Mouse (Mus musculus): ENCODE data around the gene Rag2.

Rag2 gene

DNA sequence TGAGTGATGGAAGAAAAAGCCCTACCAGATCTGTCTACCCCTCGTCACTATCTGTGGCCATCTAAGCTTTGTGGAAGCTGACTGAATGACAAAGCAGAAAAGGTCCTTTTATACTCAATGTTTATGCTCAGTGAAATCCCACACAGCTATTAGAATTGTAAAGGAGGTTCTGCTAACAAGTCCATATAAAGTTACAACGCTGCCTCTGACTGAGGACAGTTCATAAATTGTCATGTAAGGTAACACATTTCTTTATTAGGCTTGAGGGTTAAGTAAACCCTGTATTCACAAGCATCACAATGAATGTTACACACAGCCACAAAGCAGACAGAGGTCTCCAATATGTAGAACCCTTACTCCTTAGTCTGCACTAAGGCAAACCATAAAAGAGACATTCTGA lies 507 bp upstream of the Rag2 start:
- no peak for DNase-seq (ENCODE audit: low spot score in 2 of 2)

GRCm38 (mm10) chr2:101627227-101627626 lies 2.7 kb downstream of the Rag2 start:
- DNase-seq (ENCODE audit: low spot score in 2 of 2), result no peak

DNA sequence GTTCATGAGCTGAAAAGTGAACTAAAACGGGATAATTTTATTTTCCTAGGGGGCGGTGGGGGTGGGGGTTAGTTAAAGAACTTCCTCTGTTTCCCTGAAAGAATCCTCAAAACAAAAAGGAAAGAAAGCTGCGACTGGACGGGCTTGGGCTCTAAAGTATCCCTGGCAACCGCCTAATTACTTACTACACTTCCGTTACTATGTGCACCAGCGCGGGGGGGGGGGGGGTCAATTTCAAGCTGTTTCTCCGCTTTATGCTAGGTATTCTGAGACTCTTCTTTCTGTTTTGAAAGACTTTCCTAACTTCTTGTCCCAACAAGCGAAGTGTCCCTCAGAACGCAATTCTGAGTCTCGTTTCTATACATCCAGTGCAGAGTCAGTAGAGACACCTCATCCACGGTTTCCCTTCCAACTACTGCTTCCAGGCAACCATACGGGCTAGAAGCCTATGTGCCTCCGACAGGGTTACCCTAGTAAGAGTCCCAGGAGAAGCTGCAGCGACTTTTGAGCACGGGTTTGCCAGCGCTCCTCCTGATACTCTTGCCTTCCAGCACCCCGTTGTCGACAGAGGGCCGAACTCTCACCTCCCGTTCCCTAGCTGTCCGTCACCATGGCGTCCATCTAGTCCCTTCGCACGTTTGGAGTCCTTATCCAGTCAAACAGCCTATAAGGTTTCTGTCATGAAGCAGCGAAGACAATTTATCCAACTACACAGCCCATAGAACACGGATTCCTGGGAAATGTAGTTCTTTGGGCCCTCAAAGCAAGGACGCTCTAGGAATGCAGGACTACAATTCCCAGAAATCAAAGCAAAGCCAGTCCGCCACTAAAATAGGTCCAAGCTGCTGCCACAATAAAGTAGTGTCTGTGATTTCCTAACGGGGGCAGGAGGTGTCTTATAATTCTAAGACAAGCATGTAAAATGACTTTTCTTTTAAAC lies 4.0 kb downstream of the Rag2 start:
- DNase-seq (ENCODE audit: low spot score in 2 of 2), result peak; percentile 86 to 96

DNA sequence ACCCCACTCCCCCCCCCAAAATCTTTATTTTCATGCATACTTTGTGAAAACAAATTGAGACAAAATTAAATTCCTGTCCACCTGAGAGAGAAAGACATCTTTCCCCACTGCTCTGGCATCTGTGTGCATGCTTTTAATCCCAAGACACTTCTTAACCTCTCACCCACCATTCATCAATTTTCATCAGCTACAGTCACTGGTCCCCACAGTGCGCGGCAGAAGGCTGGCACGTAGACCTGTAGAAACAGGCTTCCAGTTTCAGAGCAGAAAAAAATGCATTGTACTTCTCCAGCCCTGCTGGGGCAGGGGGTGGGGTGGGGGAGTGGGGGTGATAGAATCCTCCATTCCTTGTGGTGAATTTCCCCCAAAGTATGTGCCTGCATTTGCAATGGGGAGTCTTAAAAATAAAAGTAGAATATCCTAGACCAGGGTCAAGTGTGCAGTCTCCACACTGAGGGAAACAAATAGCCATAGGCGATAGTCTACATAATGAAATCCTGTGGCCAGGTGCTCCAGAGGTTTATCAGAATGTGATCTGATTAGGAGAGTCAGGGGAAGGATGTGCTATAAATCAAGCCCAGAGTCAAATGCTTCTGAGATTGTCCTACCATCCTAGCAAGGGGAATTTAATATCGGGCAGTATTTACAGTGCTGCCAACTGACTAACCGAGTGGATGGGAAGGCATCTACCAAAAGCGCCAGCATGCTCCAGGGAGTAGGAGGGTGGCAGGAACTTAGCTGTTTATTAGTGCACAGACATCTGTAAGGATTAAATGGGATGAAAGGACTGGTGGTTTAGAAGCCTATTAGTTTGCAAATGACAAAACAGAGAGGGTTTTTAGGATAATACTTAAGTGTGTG lies 14.7 kb downstream of the Rag2 start:
- no peak for DNase-seq (ENCODE audit: low spot score in 2 of 2)

DNA sequence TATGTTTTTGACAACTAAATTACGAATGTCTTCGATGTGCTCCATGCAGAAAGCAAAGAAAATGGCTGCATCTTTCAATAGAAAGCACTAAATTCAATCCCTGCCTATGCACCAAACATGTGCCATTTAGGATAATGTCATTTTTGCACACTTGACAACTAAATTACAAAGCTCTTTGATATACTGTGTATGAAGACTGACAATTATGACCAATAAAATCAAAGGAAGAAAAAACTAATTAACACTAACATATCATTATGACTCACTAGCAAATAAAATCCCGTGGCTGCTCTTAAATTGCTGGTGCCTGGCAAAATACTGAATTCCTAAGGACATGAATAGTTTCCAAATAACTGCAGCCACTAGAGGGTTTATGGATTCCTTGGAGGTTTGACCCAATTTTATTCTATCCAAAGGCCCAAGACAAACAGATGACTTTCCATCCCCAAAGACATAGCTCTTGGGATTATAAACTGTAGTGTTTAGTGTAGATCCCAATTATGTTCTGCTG lies 15.4 kb downstream of the Rag2 start:
- no peak for DNase-seq (ENCODE audit: low spot score in 2 of 2)

DNA sequence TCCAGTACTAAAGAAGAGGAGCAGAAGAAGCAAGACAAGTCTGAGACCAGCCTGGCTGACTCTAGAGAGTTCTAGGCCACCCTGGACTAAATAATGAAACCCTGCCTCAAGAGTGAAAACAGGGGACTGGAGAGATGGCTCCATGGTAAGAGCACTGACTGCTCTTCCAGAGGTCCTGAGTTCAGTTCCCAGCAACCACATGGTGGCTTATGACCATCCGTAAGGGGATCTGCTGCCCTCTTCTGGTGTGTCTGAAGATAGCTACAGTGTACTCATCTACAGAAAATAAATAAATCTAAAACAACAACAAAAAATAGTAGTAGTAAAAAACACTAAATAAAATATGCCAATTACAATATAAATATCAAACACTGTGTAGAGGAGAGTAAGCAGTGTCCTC lies 21.3 kb downstream of the Rag2 start:
- DNase-seq (ENCODE audit: low spot score in 2 of 2), result no peak

DNA sequence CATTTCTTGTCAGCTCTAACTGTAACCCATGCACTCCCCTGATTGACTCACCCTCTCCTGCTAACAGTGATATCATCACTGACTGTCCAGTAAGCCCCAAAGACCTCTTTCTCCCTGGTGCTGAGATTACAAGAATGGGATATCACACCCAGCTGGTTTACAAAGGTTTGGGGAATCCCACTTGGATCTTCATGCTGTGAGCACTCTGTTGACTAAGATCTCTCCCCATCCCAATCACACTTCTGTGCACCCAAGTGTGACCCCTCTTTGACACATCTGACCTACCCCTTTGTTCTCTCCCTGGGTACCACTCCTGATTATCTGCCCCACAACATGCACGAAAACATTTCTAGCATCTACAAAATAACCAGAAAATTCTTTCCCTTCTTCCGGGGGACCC lies 23.8 kb downstream of the Rag2 start:
- no peak for DNase-seq (ENCODE audit: low spot score in 2 of 2)

GRCm38 (mm10) chr2:101649114-101649671 lies 24.7 kb downstream of the Rag2 start, which contains the start of the genes Rag1 and B230118H07Rik:
TSS of gene Rag1 (minus strand) at chr2:101649501.
TSS of gene B230118H07Rik (minus strand) at chr2:101649532.
- no peak for DNase-seq (ENCODE audit: low spot score in 2 of 2)

- no peak for DNase-seq (ENCODE audit: low spot score in 2 of 2)
Measured at GRCm38 (mm10) chr2:101650446-101650845, 25.9 kb downstream of the Rag2 start.

DNA sequence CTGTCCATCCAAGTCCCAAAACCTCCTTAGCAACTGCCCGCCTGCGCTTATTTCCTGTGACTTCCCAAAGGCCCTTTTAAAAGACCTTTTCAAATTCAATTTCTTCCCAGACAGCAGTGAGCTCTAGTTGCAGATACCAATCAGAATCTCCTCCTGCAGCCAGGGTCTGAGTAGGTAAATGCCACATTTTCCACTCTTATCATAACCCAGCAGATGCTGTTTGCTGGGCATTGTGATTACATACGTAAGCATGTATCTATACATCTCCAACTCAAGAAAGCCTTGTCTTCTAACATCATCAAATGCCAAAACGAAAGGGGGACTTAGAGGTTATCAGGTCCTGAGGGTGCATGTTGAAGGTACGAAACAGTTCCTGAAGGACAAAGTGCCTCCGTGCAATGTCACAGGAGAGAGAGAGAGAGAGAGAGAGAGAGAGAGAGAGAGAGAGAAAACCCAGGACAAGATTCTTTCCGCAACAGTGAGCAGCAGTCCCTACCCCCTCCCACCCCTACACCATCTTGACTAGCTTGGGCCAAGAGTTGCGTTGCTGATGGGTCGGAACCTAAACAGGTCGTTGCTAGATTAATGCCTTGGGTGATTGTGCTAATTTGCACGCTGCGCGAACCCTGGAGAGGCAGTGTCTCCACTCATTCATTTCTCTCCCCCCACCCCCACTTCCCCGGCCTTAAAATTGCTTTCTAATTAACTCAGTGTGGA lies 27.8 kb downstream of the Rag2 start:
- DNase-seq (ENCODE audit: low spot score in 2 of 2), result peak in 1 of 2 experiments; percentile 20

DNA sequence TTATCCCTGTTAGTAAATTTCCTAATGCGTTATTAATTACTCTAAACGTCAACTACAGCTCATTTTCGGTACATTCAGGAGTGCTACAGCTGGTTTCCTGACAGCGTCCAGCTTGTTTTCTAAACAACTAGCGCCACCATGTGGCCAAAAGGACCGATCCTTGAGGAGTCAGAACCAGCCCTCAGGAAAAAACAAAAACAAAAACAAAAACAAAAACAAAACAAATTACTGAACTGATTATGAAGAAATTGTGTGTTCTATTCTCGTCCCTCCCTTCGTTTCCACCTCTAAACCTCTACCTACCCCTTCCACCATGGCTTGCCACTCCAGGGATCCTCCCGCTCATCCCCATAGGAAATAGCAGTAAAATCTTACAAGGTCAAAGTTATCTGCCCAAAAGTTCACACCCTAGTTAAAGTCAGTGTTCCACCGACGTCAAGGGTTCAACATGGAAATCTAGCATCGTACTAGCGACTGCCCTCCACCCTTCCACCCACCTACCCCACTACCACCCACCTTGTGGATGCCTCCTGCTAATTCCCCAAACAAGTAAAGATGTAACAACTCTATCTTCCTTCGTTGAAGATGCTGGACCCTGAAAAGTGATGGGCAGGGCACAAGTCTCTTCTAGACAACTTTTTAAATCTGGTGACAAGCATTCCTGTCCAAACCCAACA lies 28.5 kb downstream of the Rag2 start:
- DNase-seq (ENCODE audit: low spot score in 2 of 2), result peak; percentile 67 to 82

GRCm38 (mm10) chr2:101660536-101660935 lies 36.0 kb downstream of the Rag2 start:
- no peak for DNase-seq (ENCODE audit: low spot score in 2 of 2)

DNA sequence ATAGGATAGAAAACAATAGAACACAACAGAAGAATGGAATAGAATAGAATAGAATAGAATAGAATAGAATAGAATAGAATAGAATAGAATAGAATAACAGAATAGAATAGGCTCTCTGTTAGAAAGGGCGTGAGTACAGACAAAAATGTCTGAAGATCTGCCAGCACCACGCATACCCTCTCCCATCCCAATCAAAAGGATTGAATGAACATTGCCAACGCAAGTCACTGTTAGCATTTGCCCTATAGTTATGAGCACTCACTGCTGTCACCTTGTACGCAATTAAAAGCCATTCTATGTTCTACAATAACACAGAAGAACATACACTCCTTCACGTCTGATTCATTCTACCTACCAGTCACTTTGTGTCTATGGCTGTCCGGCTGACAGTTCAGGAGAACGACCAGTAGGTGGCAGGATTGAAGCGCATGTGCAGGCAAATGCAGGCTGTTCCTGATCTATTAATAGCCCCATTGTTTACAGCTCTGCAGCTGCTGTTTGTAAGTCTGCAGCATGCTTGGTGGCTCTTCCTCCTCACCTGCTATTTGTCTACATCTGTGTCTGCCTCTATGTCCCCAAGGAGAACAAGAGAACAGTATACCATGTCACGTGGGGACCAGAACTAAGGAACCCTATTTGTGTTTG lies 40.7 kb downstream of the Rag2 start:
- peak; percentile 67 to 80 for DNase-seq (ENCODE audit: low spot score in 2 of 2)

GRCm38 (mm10) chr2:101665703-101666092 lies 41.2 kb downstream of the Rag2 start:
- DNase-seq (ENCODE audit: low spot score in 2 of 2), result no peak

DNA sequence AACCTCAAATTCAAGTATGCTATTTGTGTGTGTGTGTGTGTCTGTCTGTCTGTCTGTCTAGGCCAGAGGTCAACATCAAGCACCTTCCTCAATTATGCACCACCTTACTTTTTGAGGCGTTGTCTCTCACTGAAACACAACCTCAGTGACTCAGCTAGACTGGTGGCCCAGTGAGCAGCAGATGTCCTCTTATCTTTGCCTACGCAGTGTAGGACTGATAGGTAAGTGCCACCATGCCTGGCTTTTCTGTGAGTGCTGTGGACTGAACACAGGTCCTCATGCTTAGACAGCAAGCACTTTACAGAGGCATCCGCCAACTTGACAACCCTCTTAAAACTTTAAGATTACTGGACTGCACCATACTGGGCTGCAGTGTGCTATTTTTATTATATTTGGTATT lies 44.2 kb downstream of the Rag2 start:
- no peak for DNase-seq (ENCODE audit: low spot score in 2 of 2)

- DNase-seq (ENCODE audit: low spot score in 2 of 2), result no peak
Measured at GRCm38 (mm10) chr2:101673547-101673946, 49.0 kb downstream of the Rag2 start.

- DNase-seq (ENCODE audit: low spot score in 2 of 2), result peak; percentile 78
Measured at GRCm38 (mm10) chr2:101678236-101679021, 53.9 kb downstream of the Rag2 start, which contains the start of gene Traf6. TSS of gene Traf6 (plus strand) at chr2:101678429.

- no peak for DNase-seq (ENCODE audit: low spot score in 2 of 2)
Measured at GRCm38 (mm10) chr2:101679164-101679784, 54.8 kb downstream of the Rag2 start.

Data from frontal cortex, postnatal 36 days (tissue).